Mouse (Mus musculus) c-Kit-positive CD71-positive TER-119-positive erythroid progenitor cells, embryonic 14.5 days (primary cell): ENCODE measurements around the gene Olfr695.
"Not testable (repeated sequence)": the region's sequence is repeated elsewhere in the genome, so short reads cannot be mapped to it uniquely, and the experiment has no call there.

ENCODE experiments used
- DNase-seq: peaks from one replicate; pipeline ENCODE4 v3.0.0-alpha.2; 2013; ENCODE audit warnings: low spot score

The Olfr695 gene

GRCm38 (mm10) chr7:106716296-106716695, at the start of gene Olfr695:
Gene Olfr695 (minus strand): TSS chr7:106716396.
- no peak for DNase-seq

GRCm38 (mm10) chr7:106761008-106761407, 44.8 kb upstream of the Olfr695 start:
- not testable (repeated sequence) for DNase-seq

GRCm38 (mm10) chr7:106758800-106759199, 42.6 kb upstream of the Olfr695 start:
- DNase-seq: no peak

GRCm38 (mm10) chr7:106755297-106755696, 39.1 kb upstream of the Olfr695 start, which contains the start of gene Olfr698:
Gene Olfr698 (minus strand): TSS chr7:106755397.
- DNase-seq: no peak

- DNase-seq: no peak
Observed at GRCm38 (mm10) chr7:106745811-106746210, 29.6 kb upstream of the Olfr695 start.

DNA sequence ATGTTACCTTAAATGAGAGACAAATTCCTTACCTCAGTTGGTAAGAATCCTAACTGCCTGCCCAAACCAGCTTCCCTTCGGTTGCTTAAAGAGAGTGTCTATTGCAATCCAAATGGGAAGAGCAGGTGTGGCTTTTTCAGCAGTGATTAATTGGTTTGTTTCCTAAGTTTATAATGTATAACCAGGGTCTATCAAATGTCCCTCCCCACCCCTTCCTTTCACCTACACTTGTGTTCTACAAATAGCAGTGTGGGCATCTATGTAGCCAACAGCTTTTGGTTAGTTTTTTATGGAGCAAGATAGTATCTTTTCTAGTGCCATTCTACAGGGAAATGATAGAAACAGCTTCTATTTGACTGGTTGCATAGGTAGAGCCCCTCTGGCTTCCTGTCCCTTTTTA, 26.1 kb upstream of the Olfr695 start, which contains the start of gene Olfr697:
TSS of gene Olfr697 (minus strand) at position 101 of the 400 bp plus-strand sequence.
- DNase-seq: no peak

DNA sequence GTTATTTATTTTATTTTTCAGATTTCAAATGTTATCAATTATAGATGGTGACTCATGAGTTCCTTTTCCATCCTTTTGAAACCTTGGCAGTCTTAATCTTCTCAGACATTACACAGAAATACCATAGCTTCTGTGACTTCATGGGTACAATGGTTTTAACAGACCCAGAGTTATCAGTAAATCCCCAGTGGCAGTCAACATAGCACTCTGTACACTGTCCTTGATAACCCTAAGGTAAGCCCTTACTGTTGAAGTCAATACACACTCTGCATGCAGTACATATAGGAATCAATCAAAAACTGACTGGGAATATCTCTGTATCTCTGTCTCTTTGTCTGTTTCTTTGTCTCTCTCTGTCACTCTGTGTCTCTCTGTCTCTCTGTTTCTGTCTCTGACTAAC, 20.8 kb upstream of the Olfr695 start:
- DNase-seq: no peak

DNA sequence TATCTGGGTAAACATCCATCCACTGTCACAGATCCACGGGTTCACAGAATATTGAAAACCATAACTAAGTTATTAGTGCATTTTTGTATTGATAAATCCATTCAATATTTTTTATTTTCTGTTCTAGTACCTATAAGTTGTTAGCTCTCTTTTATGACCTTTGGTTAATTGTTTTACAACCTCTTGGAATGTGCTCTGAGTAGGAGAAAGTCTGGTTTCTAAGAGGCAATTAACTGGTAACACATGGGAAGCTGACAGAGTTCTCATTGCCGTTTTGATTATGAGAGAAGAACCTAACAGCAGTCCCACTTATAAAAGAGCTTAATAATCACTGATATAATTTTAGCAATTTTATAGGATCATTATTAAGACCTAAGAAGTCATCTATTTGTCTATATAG, 17.5 kb upstream of the Olfr695 start:
- no peak for DNase-seq

- not testable (repeated sequence) for DNase-seq
Observed at GRCm38 (mm10) chr7:106725654-106726053, 9.5 kb upstream of the Olfr695 start.

GRCm38 (mm10) chr7:106711463-106711862, 4.7 kb downstream of the Olfr695 start:
- no peak for DNase-seq

- not testable (repeated sequence) for DNase-seq
Observed at GRCm38 (mm10) chr7:106707705-106708104, 8.5 kb downstream of the Olfr695 start.

DNA sequence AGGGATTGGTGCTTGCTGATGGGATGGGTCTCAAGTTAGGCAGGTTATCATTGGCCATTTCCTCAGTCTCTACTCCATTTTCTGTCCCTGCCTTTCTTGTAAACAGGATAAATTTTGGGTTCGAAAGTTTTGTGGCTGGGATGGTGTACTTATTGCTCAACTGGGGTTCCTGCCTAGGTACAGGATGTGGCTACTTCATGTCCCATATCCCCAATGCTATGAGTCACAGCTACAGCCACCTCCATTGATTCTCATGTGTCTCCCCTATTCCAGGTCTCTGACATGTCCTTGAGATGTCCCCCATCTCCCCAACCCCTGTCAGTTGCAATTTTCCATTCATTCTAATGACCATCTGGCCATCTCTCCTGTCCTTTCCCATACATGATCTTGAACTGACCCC, 19.3 kb downstream of the Olfr695 start:
- DNase-seq: no peak

- no peak for DNase-seq
Observed at GRCm38 (mm10) chr7:106692976-106693375, 23.2 kb downstream of the Olfr695 start.

- DNase-seq: no peak
Observed at GRCm38 (mm10) chr7:106691714-106692113, 24.5 kb downstream of the Olfr695 start, which contains the start of gene Olfr694. Gene Olfr694 (minus strand): TSS chr7:106691814.

GRCm38 (mm10) chr7:106685382-106685781, 30.8 kb downstream of the Olfr695 start:
- no peak for DNase-seq

DNA sequence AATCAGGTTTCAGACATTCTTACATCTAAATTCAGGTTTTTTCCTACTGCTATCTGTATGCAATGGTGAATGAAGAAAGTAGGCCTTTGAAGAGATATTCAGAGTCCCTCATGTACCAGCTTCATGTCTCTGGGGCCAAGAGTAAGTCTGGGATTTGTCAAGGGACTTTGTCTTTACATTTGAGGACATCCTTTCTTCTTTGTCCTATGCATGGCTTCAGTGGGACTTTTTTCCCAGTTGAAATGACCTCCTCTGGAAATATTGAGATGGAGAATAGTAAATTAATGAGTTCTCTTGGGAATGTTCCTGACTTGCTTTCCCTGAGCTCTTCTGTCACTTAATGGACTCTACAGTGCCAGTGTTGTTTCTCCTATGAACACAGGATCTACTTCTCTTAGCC, 35.7 kb downstream of the Olfr695 start, which contains the start of gene Olfr693:
TSS of gene Olfr693 (minus strand) at position 101 of the 400 bp plus-strand sequence.
- no peak for DNase-seq
